Mouse (Mus musculus): ENCODE results near the gene Ppp1r12b. TPM values are rescaled to one million over a fixed set of nuclear protein-coding genes. Genes with fewer than 3 reads are reported as not detected.

The Ppp1r12b gene
- polyA plus RNA-seq, 1 experiment from 2014 or later: 12.5 TPM

GRCm38 (mm10) chr1:134777201-134777885 is 178.4 kb downstream of the Ppp1r12b start:
- WGBS: 65% methylated on average over 12 of the region's 12 CpGs
- no peak for TF ChIP-seq EP300 (optimal IDR thresholded peaks at IDR 0.05)
- TF ChIP-seq CTCF (IDR thresholded peaks at IDR 0.05; ENCODE audit: low read depth): no peak
- DNase-seq (ENCODE audit: low spot score): no peak
- Histone ChIP-seq H3K9ac (ENCODE audit: low read length) (no peak overlapping the region), H3K9me3 (ENCODE audit: control insufficient read depth, low read length) (no peaks in the 10 kb centered on the region), H3K36me3 (ENCODE audit: control insufficient read depth, insufficient read depth, low read length) (peaks cover 9% of the 10 kb centered on the region; the same call in 1 of the 2 replicates), H3K4me1 (replicated peaks; ENCODE audit: control insufficient read depth, insufficient read depth) (peaks cover 6% of the 10 kb centered on the region; the same call in 1 of the 2 replicates), H3K4me2 (replicated peaks; ENCODE audit: low read depth) (no peak overlapping the region), H3K4me3 (ENCODE audit: low read depth, low read length) (no peak overlapping the region), H3K27ac (replicated peaks) (peak overlapping the region; percentile 37), H3K27me3 (ENCODE audit: control insufficient read depth, insufficient read depth, low read length) (no peaks in the 10 kb centered on the region)
- ATAC-seq (ENCODE audit: low FRiP score, low TSS enrichment): no peak

- Histone ChIP-seq H3K4me2 (replicated peaks; ENCODE audit: low read depth) (no peak overlapping the region), H3K9ac (ENCODE audit: low read length) (no peak overlapping the region), H3K4me3 (ENCODE audit: low read depth, low read length) (no peak overlapping the region), H3K27me3 (ENCODE audit: control insufficient read depth, insufficient read depth, low read length) (no peaks in the 10 kb centered on the region), H3K4me1 (replicated peaks; ENCODE audit: control insufficient read depth, insufficient read depth) (peaks cover 8% of the 10 kb centered on the region; the same call in 1 of the 2 replicates), H3K36me3 (ENCODE audit: control insufficient read depth, insufficient read depth, low read length) (peaks cover 5% of the 10 kb centered on the region; the same call in 1 of the 2 replicates), H3K27ac (replicated peaks) (peak overlapping the region; percentile 88), H3K9me3 (ENCODE audit: control insufficient read depth, low read length) (no peaks in the 10 kb centered on the region)
- no peak for DNase-seq (ENCODE audit: low spot score)
- ATAC-seq (ENCODE audit: low FRiP score, low TSS enrichment): no peak
- TF ChIP-seq EP300 (optimal IDR thresholded peaks at IDR 0.05) (no peak), CTCF (IDR thresholded peaks at IDR 0.05; ENCODE audit: low read depth) (no peak)
- WGBS: 33% methylated on average over 3 of the region's 3 CpGs
These were observed 180.1 kb downstream of the Ppp1r12b start for GRCm38 (mm10) chr1:134775631-134776030.

GRCm38 (mm10) chr1:134774728-134775287 is 180.9 kb downstream of the Ppp1r12b start:
- TF ChIP-seq CTCF (IDR thresholded peaks at IDR 0.05; ENCODE audit: low read depth): peak; percentile 27
- TF ChIP-seq EP300 (optimal IDR thresholded peaks at IDR 0.05): no peak
- peak overlapping the region; percentile 88 for H3K27ac ChIP-seq (replicated peaks)
- H3K4me3 ChIP-seq (ENCODE audit: low read depth, low read length): no peak overlapping the region
- H3K27me3 ChIP-seq (ENCODE audit: control insufficient read depth, insufficient read depth, low read length): no peaks in the 10 kb centered on the region
- peaks cover 5% of the 10 kb centered on the region; the same call in 1 of the 2 replicates for H3K36me3 ChIP-seq (ENCODE audit: control insufficient read depth, insufficient read depth, low read length)
- WGBS: 29% methylated on average over 6 of the region's 6 CpGs
- peaks cover 8% of the 10 kb centered on the region; the same call in 1 of the 2 replicates for H3K4me1 ChIP-seq (replicated peaks; ENCODE audit: control insufficient read depth, insufficient read depth)
- no peak overlapping the region for H3K4me2 ChIP-seq (replicated peaks; ENCODE audit: low read depth)
- no peak for ATAC-seq (ENCODE audit: low FRiP score, low TSS enrichment)
- H3K9ac ChIP-seq (ENCODE audit: low read length): peak overlapping the region; percentile 18; the same call in 1 of the 2 replicates
- H3K9me3 ChIP-seq (ENCODE audit: control insufficient read depth, low read length): no peaks in the 10 kb centered on the region
- no peak for DNase-seq (ENCODE audit: low spot score)

- no peak overlapping the region for H3K4me2 ChIP-seq (replicated peaks; ENCODE audit: low read depth)
- ATAC-seq (ENCODE audit: low FRiP score, low TSS enrichment): no peak
- no peak overlapping the region for H3K4me3 ChIP-seq (ENCODE audit: low read depth, low read length)
- peaks cover 8% of the 10 kb centered on the region; the same call in 1 of the 2 replicates for H3K4me1 ChIP-seq (replicated peaks; ENCODE audit: control insufficient read depth, insufficient read depth)
- H3K27ac ChIP-seq (replicated peaks): peak overlapping the region; percentile 87
- no peaks in the 10 kb centered on the region for H3K9me3 ChIP-seq (ENCODE audit: control insufficient read depth, low read length)
- TF ChIP-seq EP300 (optimal IDR thresholded peaks at IDR 0.05) (no peak), CTCF (IDR thresholded peaks at IDR 0.05; ENCODE audit: low read depth) (no peak)
- H3K27me3 ChIP-seq (ENCODE audit: control insufficient read depth, insufficient read depth, low read length): no peaks in the 10 kb centered on the region
- no peak for DNase-seq (ENCODE audit: low spot score)
- H3K36me3 ChIP-seq (ENCODE audit: control insufficient read depth, insufficient read depth, low read length): peaks cover 5% of the 10 kb centered on the region; the same call in 1 of the 2 replicates
- no peak overlapping the region for H3K9ac ChIP-seq (ENCODE audit: low read length)
- 57% methylated on average over 2 of the region's 2 CpGs for WGBS
These were observed 181.5 kb downstream of the Ppp1r12b start for GRCm38 (mm10) chr1:134774247-134774646.

GRCm38 (mm10) chr1:134773256-134773655 is 182.5 kb downstream of the Ppp1r12b start:
- no peak overlapping the region for H3K4me2 ChIP-seq (replicated peaks; ENCODE audit: low read depth)
- TF ChIP-seq CTCF (IDR thresholded peaks at IDR 0.05; ENCODE audit: low read depth): no peak
- no peak for TF ChIP-seq EP300 (optimal IDR thresholded peaks at IDR 0.05)
- no peaks in the 10 kb centered on the region for H3K9me3 ChIP-seq (ENCODE audit: control insufficient read depth, low read length)
- H3K4me3 ChIP-seq (ENCODE audit: low read depth, low read length): no peak overlapping the region
- peak overlapping the region; percentile 87 for H3K27ac ChIP-seq (replicated peaks)
- peaks cover 5% of the 10 kb centered on the region; the same call in 1 of the 2 replicates for H3K36me3 ChIP-seq (ENCODE audit: control insufficient read depth, insufficient read depth, low read length)
- no peak; the same call in 1 of the 2 replicates for ATAC-seq (ENCODE audit: low FRiP score, low TSS enrichment)
- DNase-seq (ENCODE audit: low spot score): no peak
- H3K4me1 ChIP-seq (replicated peaks; ENCODE audit: control insufficient read depth, insufficient read depth): peaks cover 8% of the 10 kb centered on the region; the same call in 1 of the 2 replicates
- no peak overlapping the region; the same call in 1 of the 2 replicates for H3K9ac ChIP-seq (ENCODE audit: low read length)
- 29% methylated on average over 12 of the region's 12 CpGs for WGBS
- H3K27me3 ChIP-seq (ENCODE audit: control insufficient read depth, insufficient read depth, low read length): no peaks in the 10 kb centered on the region

GRCm38 (mm10) chr1:134772821-134773220 is 182.9 kb downstream of the Ppp1r12b start:
- DNase-seq (ENCODE audit: low spot score): no peak
- Histone ChIP-seq H3K9me3 (ENCODE audit: control insufficient read depth, low read length) (no peaks in the 10 kb centered on the region), H3K4me2 (replicated peaks; ENCODE audit: low read depth) (no peak overlapping the region), H3K4me3 (ENCODE audit: low read depth, low read length) (no peak overlapping the region), H3K27ac (replicated peaks) (peak overlapping the region; percentile 87; the same call in 1 of the 2 replicates), H3K27me3 (ENCODE audit: control insufficient read depth, insufficient read depth, low read length) (no peaks in the 10 kb centered on the region), H3K36me3 (ENCODE audit: control insufficient read depth, insufficient read depth, low read length) (peaks cover 6% of the 10 kb centered on the region), H3K9ac (ENCODE audit: low read length) (no peak overlapping the region), H3K4me1 (replicated peaks; ENCODE audit: control insufficient read depth, insufficient read depth) (peaks cover 8% of the 10 kb centered on the region; the same call in 1 of the 2 replicates)
- no peak for TF ChIP-seq CTCF (IDR thresholded peaks at IDR 0.05; ENCODE audit: low read depth)
- TF ChIP-seq EP300 (optimal IDR thresholded peaks at IDR 0.05): no peak
- 61% methylated on average over 3 of the region's 3 CpGs for WGBS
- ATAC-seq (ENCODE audit: low FRiP score, low TSS enrichment): no peak
